ENCODE assay signal across 37 mouse cellular contexts in the genomic region with DNA sequence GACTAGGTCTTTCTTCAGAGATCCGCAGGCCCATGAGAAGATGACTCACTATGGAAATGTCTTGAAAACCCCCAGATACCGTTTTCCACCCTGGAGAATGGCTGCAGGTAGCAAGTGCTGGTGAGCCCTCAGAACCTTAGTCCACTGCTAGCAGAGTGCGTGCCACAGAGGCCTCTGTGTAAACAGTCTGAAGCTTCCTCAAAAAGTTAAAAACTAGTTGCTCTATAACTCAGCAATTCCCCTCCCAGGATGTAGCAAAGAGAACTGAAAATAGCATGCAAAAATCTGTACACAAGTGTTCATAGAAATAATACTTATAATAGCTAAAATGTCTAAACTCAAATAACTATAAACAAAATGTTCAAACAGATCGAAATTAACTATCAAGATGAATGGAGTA. TPM values are rescaled to one million over a fixed set of nuclear protein-coding genes. Genes with fewer than 3 reads are reported as not detected.
DNase-seq lines count a peak whose midpoint lies in the region; ATAC-seq and TF ChIP-seq lines count a peak whose summit lies in the region.
"Had no signal": no experiment of that assay in that cellular context is flagged by ENCODE, and none has a peak within 500 bp of the region (broad histone marks: within the 10 kb centered on the region; RNA-seq: fewer than 3 reads in every experiment).

No protein-coding gene starts in this region.

- no peaks in the 10 kb centered on the region for H3K9me3 ChIP-seq in liver, embryonic 11.5 days (ENCODE audit: control insufficient read depth, low read length)
- H3K9me3 ChIP-seq: embryonic facial prominence, embryonic 13.5 days; forebrain, embryonic 12.5 days; G1E; hindbrain, embryonic 10.5 days; hindbrain, embryonic 15.5 days; neural tube, embryonic 12.5 days had no signal

- no peak for TF ChIP-seq POLR2A in liver, adult 2 months (IDR thresholded peaks at IDR 0.05; ENCODE audit: extremely low read depth, insufficient read depth, low read length)

- TF ChIP-seq CTCF in liver, adult 2 months (IDR thresholded peaks at IDR 0.05; ENCODE audit: low read depth, low read length) = no peak

- H3K9ac ChIP-seq in liver, adult 2 months (ENCODE audit: low read depth, low read length) = no peak overlapping the region
- H3K9ac ChIP-seq in liver, embryonic 11.5 days (ENCODE audit: low read depth, low read length) = no peak overlapping the region
- H3K9ac ChIP-seq: embryonic facial prominence, embryonic 13.5 days; forebrain, embryonic 12.5 days; hindbrain, embryonic 15.5 days; liver, embryonic 14.5 days; neural tube, embryonic 12.5 days had no signal

- H3K79me2 ChIP-seq in liver, adult 2 months (ENCODE audit: control insufficient read depth, insufficient read depth, low read length) = no peaks in the 10 kb centered on the region

- no peaks in the 10 kb centered on the region for H3K27me3 ChIP-seq in liver, adult 2 months (ENCODE audit: control insufficient read depth, insufficient read depth, low read length)
- H3K27me3 ChIP-seq in liver, embryonic 11.5 days (replicated peaks; ENCODE audit: control insufficient read depth, insufficient read depth, low read length) = no peaks in the 10 kb centered on the region
- H3K27me3 ChIP-seq in splenic B cell, adult 2 months (ENCODE audit: control insufficient read depth, insufficient read depth, low read length, poor library complexity, severe bottlenecking) = no peaks in the 10 kb centered on the region
- H3K27me3 ChIP-seq: embryonic facial prominence, embryonic 13.5 days; forebrain, embryonic 12.5 days; hindbrain, embryonic 15.5 days; neural tube, embryonic 12.5 days had no signal

- no peak overlapping the region for H3K27ac ChIP-seq in liver, adult 2 months (replicated peaks; ENCODE audit: insufficient read depth, low read depth, low read length)
- no peak overlapping the region for H3K27ac ChIP-seq in liver, embryonic 11.5 days (ENCODE audit: low read depth, low read length)
- H3K27ac ChIP-seq: embryonic facial prominence, embryonic 13.5 days; forebrain, embryonic 12.5 days; hindbrain, embryonic 10.5 days; hindbrain, embryonic 15.5 days; layer of hippocampus, adult 2 months; liver, embryonic 14.5 days; neural tube, embryonic 12.5 days had no signal

- 86% methylated on average over 4 of the region's 4 CpGs for WGBS in liver, adult 2 months
- 80% methylated on average over 4 of the region's 4 CpGs for WGBS in liver, embryonic 11.5 days

- peak; percentile 31 for DNase-seq in liver, adult 2 months (ENCODE audit: extremely low read depth, low read depth, low spot score)
- no peak for DNase-seq in liver, embryonic 11.5 days (ENCODE audit: low spot score)
- DNase-seq in splenic B cell, adult 2 months (ENCODE audit: low read depth, low spot score) = peak; percentile 55
- no peak for DNase-seq in testis, postnatal 14 days (ENCODE audit: low spot score)
- no peak for DNase-seq in adrenal gland, postnatal 4 days (ENCODE audit: low spot score in 2 of 2)
- DNase-seq: adrenal gland, postnatal 10 days; cerebellum, adult 18-20 months; cerebellum, postnatal 10 days; heart, postnatal 14 days; kidney, adult 18-20 months; kidney, postnatal 36 days; left cerebral cortex, postnatal 4 days; lung, adult 2 months; lung, postnatal 14 days; thymus, postnatal 4 days had no signal

- no peak for ATAC-seq in liver, embryonic 11.5 days (replicated peaks; ENCODE audit: low FRiP score)
- peak; percentile 25 for ATAC-seq in CD4-positive, CD25-positive, alpha-beta regulatory T cell, adult 4 months
- ATAC-seq in inflammation-experienced regulatory T-cells, adult 6 months = peak; percentile 24
- ATAC-seq: midbrain, embryonic 16.5 days had no signal

- H3K4me3 ChIP-seq in liver, adult 2 months (ENCODE audit: insufficient read depth, low read depth, low read length) = no peak overlapping the region
- no peak overlapping the region for H3K4me3 ChIP-seq in liver, embryonic 11.5 days (ENCODE audit: low read depth, low read length)
- H3K4me3 ChIP-seq: embryonic facial prominence, embryonic 13.5 days; forebrain, embryonic 12.5 days; hindbrain, embryonic 10.5 days; hindbrain, embryonic 15.5 days; layer of hippocampus, adult 2 months; myocyte; neural tube, embryonic 12.5 days had no signal

- no peak overlapping the region for H3K4me2 ChIP-seq in liver, embryonic 11.5 days
- H3K4me2 ChIP-seq: embryonic facial prominence, embryonic 13.5 days; forebrain, embryonic 12.5 days; hindbrain, embryonic 15.5 days; midbrain, embryonic 11.5 days; neural tube, embryonic 12.5 days had no signal

- peaks cover 15% of the 10 kb centered on the region for H3K36me3 ChIP-seq in liver, adult 2 months (ENCODE audit: control insufficient read depth, insufficient read depth, low read length)
- H3K36me3 ChIP-seq in liver, embryonic 11.5 days (ENCODE audit: control insufficient read depth, insufficient read depth, low read length) = peaks cover 10% of the 10 kb centered on the region; the same call in 1 of the 2 replicates
- H3K36me3 ChIP-seq in splenic B cell, adult 2 months (ENCODE audit: control insufficient read depth, insufficient read depth, low read length, poor library complexity, severe bottlenecking) = 0 out of 2 replicates have a peak, but pooled peaks cover 2% of the 10 kb centered on the region

- H3K4me1 ChIP-seq in liver, adult 2 months (ENCODE audit: control insufficient read depth, insufficient read depth, low read length) = peaks cover 3% of the 10 kb centered on the region; the same call in 1 of the 2 replicates
- H3K4me1 ChIP-seq in liver, embryonic 11.5 days (replicated peaks; ENCODE audit: control insufficient read depth, insufficient read depth, low read length) = peaks cover 7% of the 10 kb centered on the region
- H3K4me1 ChIP-seq: embryonic facial prominence, embryonic 13.5 days; forebrain, embryonic 12.5 days; hindbrain, embryonic 10.5 days; hindbrain, embryonic 15.5 days; neural tube, embryonic 12.5 days had no signal

RNA-seq across cellular contexts. Expression of gene Cbl, which starts 37.5 kb away (rescaled TPM):
- 2.8 and 4.3 TPM in 2 replicates for total RNA-seq in liver, adult 2 months (2014; rRNA removed)
- 1.8 and 2.4 TPM in 2 replicates for polyA plus RNA-seq in liver, adult 2 months (2012; rRNA removed)
- 12.0 and 12.7 TPM in 2 replicates for polyA plus RNA-seq in liver, embryonic 11.5 days (2014; fragmentation: Nextera tagmentation; extraction: Ambion mirVana)
- polyA plus RNA-seq in CD4-positive, CD25-positive, alpha-beta regulatory T cell, adult 4 months (2017; shearing (Covaris generic)) = 10 to 100 TPM; 22.7 to 23.0 TPM
- polyA plus RNA-seq in inflammation-experienced regulatory T-cells, adult 6 months (2017; shearing (Covaris generic)) = 10 to 100 TPM; 17.9 to 31.2 (median 19.8) TPM
- 10 to 100 TPM; 34.9 to 41.3 TPM for total RNA-seq in adrenal gland, postnatal 4 days (2021)

RNA-seq across cellular contexts. Expression of gene Ccdc153, which starts 44.1 kb away (rescaled TPM):
- total RNA-seq in liver, adult 2 months (2014; rRNA removed) = not detected in 2 replicates
- polyA plus RNA-seq in liver, adult 2 months (2012; rRNA removed) = not detected in 2 replicates
- polyA plus RNA-seq in liver, embryonic 11.5 days (2014; fragmentation: Nextera tagmentation; extraction: Ambion mirVana) = not detected in 2 replicates
- polyA plus RNA-seq in CD4-positive, CD25-positive, alpha-beta regulatory T cell, adult 4 months (2017; shearing (Covaris generic)) = not detected
- not detected for polyA plus RNA-seq in inflammation-experienced regulatory T-cells, adult 6 months (2017; shearing (Covaris generic))
- total RNA-seq in adrenal gland, postnatal 4 days (2021) = 1 to 10 TPM; 3.4 to 4.6 TPM
- total RNA-seq: common myeloid progenitor, adult 5-6 weeks; G1E; gastrocnemius, adult 18-20 months; gastrocnemius, postnatal 4 days; heart, adult 8-10 months; megakaryocyte progenitor cell, adult 5-6 weeks had no signal
- polyA plus RNA-seq: embryonic facial prominence, embryonic 13.5 days; forebrain, embryonic 12.5 days; G1E; heart, embryonic 14.5 days; hindbrain, embryonic 10.5 days; hindbrain, embryonic 15.5 days; intestine, embryonic 14.5 days; kidney, embryonic 16.5 days; limb, embryonic 14.5 days; liver, embryonic 14.5 days; midbrain, embryonic 11.5 days; myocyte; neural tube, embryonic 12.5 days had no signal

RNA-seq across cellular contexts. Expression of gene Pdzd3, which starts 54.9 kb away (rescaled TPM):
- total RNA-seq in liver, adult 2 months (2014; rRNA removed) = not detected in 2 replicates
- polyA plus RNA-seq in liver, adult 2 months (2012; rRNA removed) = not detected in 2 replicates
- 0.10 TPM in 1 of 2 replicates, not detected in the other for polyA plus RNA-seq in liver, embryonic 11.5 days (2014; fragmentation: Nextera tagmentation; extraction: Ambion mirVana)
- polyA plus RNA-seq in CD4-positive, CD25-positive, alpha-beta regulatory T cell, adult 4 months (2017; shearing (Covaris generic)) = not detected
- polyA plus RNA-seq in inflammation-experienced regulatory T-cells, adult 6 months (2017; shearing (Covaris generic)) = under 1 TPM in 1 of 3 experiments, not detected in 2; 0.15 TPM
- total RNA-seq in adrenal gland, postnatal 4 days (2021) = 1 to 10 TPM in 1 of 2 experiments, under 1 TPM in 1; 0.82 to 2.9 TPM
- total RNA-seq: common myeloid progenitor, adult 5-6 weeks; G1E had no signal
- polyA plus RNA-seq: G1E; heart, embryonic 14.5 days; hindbrain, embryonic 10.5 days had no signal

Comparison
In these comparisons a context has a peak if more than half of its experiments do, and no peak if none do; other contexts are left out.
1. DNase-seq: peak in liver, adult 2 months (single experiment) and splenic B cell, adult 2 months (single experiment); none in liver, embryonic 11.5 days (single experiment), testis, postnatal 14 days (single experiment) and adrenal gland, postnatal 4 days (0 of 2).